10 mouse cellular contexts compared by ENCODE assay signal in genomic region chr7:37568811-37569500, GRCm38 (mm10).
DNase-seq lines count a peak whose midpoint lies in the region; ATAC-seq and TF ChIP-seq lines count a peak whose summit lies in the region.
"Had no signal": no experiment of that assay in that cellular context is flagged by ENCODE, and none has a peak within 500 bp of the region (broad histone marks: within the 10 kb centered on the region; RNA-seq: fewer than 3 reads in every experiment).

No protein-coding gene starts in this region.

- TF ChIP-seq POLR2A in spleen, adult 2 months (IDR thresholded peaks at IDR 0.05; ENCODE audit: low read depth, low read length) = no peak

- no peak overlapping the region for H3K4me2 ChIP-seq in heart, embryonic 14.5 days (ENCODE audit: low read length)
- no peak overlapping the region for H3K4me2 ChIP-seq in limb, embryonic 13.5 days (replicated peaks)
- H3K4me2 ChIP-seq in forebrain, embryonic 13.5 days = no peak overlapping the region
- H3K4me2 ChIP-seq: midbrain, embryonic 12.5 days had no signal

- H3K36me3 ChIP-seq in heart, embryonic 14.5 days (ENCODE audit: control insufficient read depth, insufficient read depth, low read length) = no peaks in the 10 kb centered on the region
- H3K36me3 ChIP-seq in spleen, adult 2 months (ENCODE audit: control insufficient read depth, insufficient read depth, low read length) = no peaks in the 10 kb centered on the region
- H3K36me3 ChIP-seq in limb, embryonic 13.5 days = no peaks in the 10 kb centered on the region
- H3K36me3 ChIP-seq in forebrain, embryonic 13.5 days (ENCODE audit: poor library complexity, severe bottlenecking) = peaks cover 36% of the 10 kb centered on the region
- H3K36me3 ChIP-seq: G1E had no signal

- no peak overlapping the region for H3K27ac ChIP-seq in heart, embryonic 14.5 days (replicated peaks in 1 of 2; ENCODE audit: control insufficient read depth in 1 of 2, insufficient read depth in 1 of 2, low read depth in 2 of 2, low read length in 2 of 2)
- H3K27ac ChIP-seq in spleen, adult 2 months (ENCODE audit: insufficient read depth, low read length) = no peak overlapping the region
- no peak overlapping the region for H3K27ac ChIP-seq in limb, embryonic 13.5 days
- no peak overlapping the region for H3K27ac ChIP-seq in forebrain, embryonic 13.5 days
- H3K27ac ChIP-seq: midbrain, embryonic 12.5 days had no signal

- peaks cover 5% of the 10 kb centered on the region; the same call in 1 of the 2 replicates for H3K27me3 ChIP-seq in heart, embryonic 14.5 days (ENCODE audit: control insufficient read depth, insufficient read depth, low read length)
- H3K27me3 ChIP-seq in spleen, adult 2 months (ENCODE audit: control insufficient read depth, insufficient read depth, low read length) = no peaks in the 10 kb centered on the region
- no peaks in the 10 kb centered on the region for H3K27me3 ChIP-seq in limb, embryonic 13.5 days
- 0 out of 2 replicates have a peak, but pooled peaks cover 2% of the 10 kb centered on the region for H3K27me3 ChIP-seq in forebrain, embryonic 13.5 days

- TF ChIP-seq CTCF in spleen, adult 2 months (IDR thresholded peaks at IDR 0.05; ENCODE audit: extremely low read depth, insufficient read depth, insufficient read length, insufficient replicate concordance) = no peak

- no peak overlapping the region for H3K9ac ChIP-seq in heart, embryonic 14.5 days (ENCODE audit: low read length)
- no peak overlapping the region for H3K9ac ChIP-seq in limb, embryonic 13.5 days
- no peak overlapping the region for H3K9ac ChIP-seq in forebrain, embryonic 13.5 days
- H3K9ac ChIP-seq: midbrain, embryonic 12.5 days had no signal

- H3K4me3 ChIP-seq in heart, embryonic 14.5 days (ENCODE audit: control insufficient read depth in 1 of 2, insufficient read depth in 1 of 2, low read depth in 1 of 2, low read length in 2 of 2) = no peak overlapping the region
- H3K4me3 ChIP-seq in spleen, adult 2 months (ENCODE audit: extremely low read depth, insufficient read depth, insufficient read length) = peak overlapping the region; percentile 15; the same call in 1 of the 2 replicates
- no peak overlapping the region for H3K4me3 ChIP-seq in limb, embryonic 13.5 days
- no peak overlapping the region for H3K4me3 ChIP-seq in forebrain, embryonic 13.5 days
- H3K4me3 ChIP-seq: midbrain, embryonic 12.5 days had no signal

- H3K9me3 ChIP-seq in heart, embryonic 14.5 days (ENCODE audit: control insufficient read depth, low read length) = no peaks in the 10 kb centered on the region
- no peaks in the 10 kb centered on the region for H3K9me3 ChIP-seq in limb, embryonic 13.5 days
- no peaks in the 10 kb centered on the region for H3K9me3 ChIP-seq in forebrain, embryonic 13.5 days (replicated peaks)
- H3K9me3 ChIP-seq: midbrain, embryonic 12.5 days had no signal

- 65% methylated on average over 31 of the region's 31 CpGs for WGBS in heart, embryonic 14.5 days
- WGBS in spleen, adult 2 months = 78% methylated on average over 31 of the region's 31 CpGs
- WGBS in limb, embryonic 13.5 days = 73% methylated on average over 31 of the region's 31 CpGs
- WGBS in forebrain, embryonic 13.5 days = 83% methylated on average over 31 of the region's 31 CpGs

- H3K4me1 ChIP-seq in heart, embryonic 14.5 days (ENCODE audit: control insufficient read depth in 2 of 2, insufficient read depth in 2 of 2, low read length in 2 of 2) = peaks cover 5 to 6% of the 10 kb centered on the region in 2 experiments; a peak in 2 of 4 replicates
- H3K4me1 ChIP-seq in spleen, adult 2 months (ENCODE audit: control insufficient read depth, insufficient read depth, insufficient read length) = no peaks in the 10 kb centered on the region
- H3K4me1 ChIP-seq in limb, embryonic 13.5 days = peaks cover 61% of the 10 kb centered on the region
- H3K4me1 ChIP-seq in forebrain, embryonic 13.5 days = peaks cover 46% of the 10 kb centered on the region

- peak; percentile 40; the same call in 1 of the 2 replicates for ATAC-seq in heart, embryonic 14.5 days (ENCODE audit: insufficient number of reproducible peaks, insufficient read depth, low FRiP score, low read depth)
- 0 out of 2 replicates have a peak, but pooled peaks have one; percentile 33 for ATAC-seq in limb, embryonic 13.5 days (ENCODE audit: low FRiP score, low read depth)
- no peak for ATAC-seq in forebrain, embryonic 13.5 days

- DNase-seq in heart, adult 9 months (ENCODE audit: low spot score in 2 of 2) = no peak
- DNase-seq in spleen, adult 2 months (ENCODE audit: low read depth in 1 of 2, low spot score in 2 of 2) = peak in 1 of 2 experiments; percentile 33
- DNase-seq in spleen, adult 18-20 months = no peak
- peak; percentile 9 to 19 for DNase-seq in thymus, postnatal 36 days
- DNase-seq in ovary, adult 18-20 months (ENCODE audit: low spot score) = no peak

Comparison
In these comparisons a context has a peak if more than half of its experiments do, and no peak if none do; other contexts are left out.
1. DNase-seq: peak in thymus, postnatal 36 days (2 of 2); none in heart, adult 9 months (0 of 2), spleen, adult 18-20 months (0 of 2) and ovary, adult 18-20 months (single experiment).